Mouse (Mus musculus) bone marrow, adult 2 months (tissue): Measurements from ENCODE around the gene Tmc2. TPM values are rescaled to one million over a fixed set of nuclear protein-coding genes. Genes with fewer than 3 reads are reported as not detected.

Experiments used
- H3K27ac ChIP-seq: fragments of 200-500 bp; 2 replicates; pipeline ENCODE4 v1.5.1; 2012; ENCODE audit warnings: low read depth, mild to moderate bottlenecking, control low read depth, inconsistent platforms, low read length; ENCODE audit not compliant: control insufficient read depth, poor library complexity, insufficient read depth
- H3K4me1 ChIP-seq: fragments of 200-500 bp; 2 replicates; pipeline ENCODE4 v1.6.1; 2011; ENCODE audit warnings: low read length; ENCODE audit not compliant: control insufficient read depth, insufficient read depth
- H3K4me3 ChIP-seq: fragments of 200-500 bp; replicated peaks from 2 replicates; pipeline ENCODE3; 2011; ENCODE audit warnings: mild to moderate bottlenecking, low read depth, low read length, control low read depth; ENCODE audit not compliant: control insufficient read depth
- CTCF ChIP-seq: fragments of 200-500 bp; IDR thresholded peaks from 2 replicates; pipeline ENCODE4 v1.5.1; 2011; ENCODE audit warnings: low read length, control low read depth; ENCODE audit not compliant: control insufficient read depth, insufficient read depth
- POLR2A ChIP-seq: fragments of 200-500 bp; IDR thresholded peaks from 2 replicates; pipeline ENCODE4 v1.6.1; 2011; ENCODE audit warnings: low read depth, mild to moderate bottlenecking, control low read depth, low read length, borderline replicate concordance; ENCODE audit not compliant: control insufficient read depth
- WGBS: fragments of 180-500 bp; shearing (Covaris S2); methylation state at CpG from one replicate; pipeline ENCODE4 v1.1.7; 2018; 5-methylcytosine and 5-hydroxymethylcytosine counted together
- polyA plus RNA-seq: library from polyadenylated mRNA; stranded (reverse); fragments of >200 nt; gene quantifications from 2 replicates; pipeline ENCODE4 v1.2.4, GENCODE M21; 2011; ENCODE audit warnings: low replicate concordance; ENCODE audit not compliant: missing spikeins, insufficient read depth, insufficient read length

The Tmc2 gene
- polyA plus RNA-seq, 1 experiment, result not detected

DNA sequence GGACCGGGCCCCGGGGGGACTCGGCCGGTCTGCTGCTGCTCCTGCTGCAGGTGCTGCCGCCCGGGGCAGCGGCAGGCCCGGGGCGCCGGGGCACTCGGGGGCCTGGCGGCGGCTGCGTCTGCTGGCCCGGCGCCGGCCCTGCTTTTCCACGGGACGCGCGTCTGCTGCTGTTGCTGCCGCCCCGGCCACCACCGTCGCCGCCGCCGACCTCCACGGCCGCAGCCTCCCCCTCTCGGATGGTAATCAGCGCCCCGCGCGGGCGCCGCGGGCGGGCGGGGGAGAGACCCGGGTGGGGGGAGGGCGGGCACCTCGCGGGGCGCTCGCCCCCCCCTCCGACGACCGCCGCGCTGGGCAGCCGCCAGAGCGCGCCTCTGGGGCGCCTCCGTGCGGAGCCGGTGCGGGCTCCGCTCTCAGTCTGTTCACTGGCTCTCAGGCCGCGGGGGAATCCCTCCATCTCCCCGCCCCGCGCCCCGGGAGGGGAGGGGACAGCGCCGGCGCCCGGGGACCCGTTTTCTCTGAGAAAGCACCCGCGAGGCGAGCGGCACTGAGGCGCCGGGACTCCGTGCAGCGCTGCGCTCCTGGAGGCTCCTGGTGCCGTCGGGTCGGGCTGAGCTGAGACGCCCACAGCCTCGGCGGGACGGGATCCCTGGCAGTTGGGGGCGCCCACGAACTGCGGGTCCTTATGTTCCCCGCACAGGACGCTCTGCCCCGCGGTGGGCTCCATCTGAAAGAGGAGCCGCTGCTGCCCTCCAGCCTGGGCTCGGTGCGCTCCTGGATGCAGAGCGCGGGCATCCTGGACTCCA is 100.5 kb downstream of the Tmc2 start:
- H3K4me3 ChIP-seq, result no peak overlapping the region
- 1% methylated on average over 97 of the region's 99 CpGs for WGBS
- TF ChIP-seq CTCF, result no peak
- H3K4me1 ChIP-seq, result no peaks in the 10 kb centered on the region
- H3K27ac ChIP-seq, result no peak overlapping the region; the same call in 1 of the 2 replicates

DNA sequence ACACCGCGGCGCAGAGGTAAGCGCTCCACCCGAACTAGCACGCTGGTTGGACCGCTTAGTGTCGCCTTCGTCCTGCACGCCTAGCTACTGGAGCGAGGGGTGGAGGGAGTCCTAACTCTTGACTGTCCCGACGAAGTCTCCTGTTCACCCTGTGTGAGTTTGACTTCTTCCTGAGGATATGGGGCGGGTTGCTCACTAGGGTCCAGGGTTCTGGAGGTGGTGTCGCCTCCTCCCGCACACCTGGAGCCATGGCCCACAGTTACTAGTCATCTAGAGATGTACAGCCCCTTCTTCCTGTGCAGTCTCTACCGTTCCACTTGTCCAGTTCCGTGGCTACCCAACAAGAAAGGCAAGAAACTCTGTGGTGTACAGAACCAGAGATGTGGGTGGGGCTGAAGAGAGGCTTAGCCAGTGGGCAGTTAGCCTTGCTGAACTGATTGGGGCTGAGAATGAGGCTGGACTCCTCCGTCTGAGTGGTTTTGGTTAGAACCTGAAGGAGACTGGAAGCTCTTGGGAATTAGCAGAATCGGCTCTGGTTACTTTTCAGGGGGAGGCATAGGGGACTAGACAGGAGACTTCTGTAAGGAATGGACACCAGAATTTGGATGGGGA is 101.2 kb downstream of the Tmc2 start:
- Histone ChIP-seq H3K4me1 (no peaks in the 10 kb centered on the region), H3K27ac (no peak overlapping the region), H3K4me3 (no peak overlapping the region)
- WGBS, result 10% methylated on average over 20 of the region's 20 CpGs
- TF ChIP-seq POLR2A (no peak), CTCF (no peak)

DNA sequence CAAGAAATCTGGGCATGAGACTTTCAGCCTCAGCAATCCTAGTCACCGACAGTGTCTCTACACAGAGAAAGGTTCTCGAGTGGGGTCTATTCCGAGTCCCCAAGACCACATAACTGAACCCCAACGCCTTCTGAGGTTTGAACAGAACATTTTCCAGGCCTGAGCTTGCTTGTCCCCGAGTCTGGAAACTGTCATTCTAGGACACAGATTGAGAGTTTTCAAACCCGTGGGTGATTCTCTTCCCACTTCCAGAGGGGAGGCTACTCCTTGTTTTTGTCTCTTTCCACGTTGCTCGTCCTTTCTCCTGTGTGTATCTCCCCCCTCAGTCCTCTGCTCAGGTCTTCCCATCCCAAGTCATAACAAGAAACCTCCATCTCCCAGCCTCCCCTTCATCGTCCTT is 102.6 kb downstream of the Tmc2 start:
- Histone ChIP-seq H3K27ac (no peak overlapping the region), H3K4me1 (no peaks in the 10 kb centered on the region), H3K4me3 (no peak overlapping the region)
- TF ChIP-seq POLR2A, result no peak
- TF ChIP-seq CTCF, result no peak
- 73% methylated on average over 9 of the region's 9 CpGs for WGBS

DNA sequence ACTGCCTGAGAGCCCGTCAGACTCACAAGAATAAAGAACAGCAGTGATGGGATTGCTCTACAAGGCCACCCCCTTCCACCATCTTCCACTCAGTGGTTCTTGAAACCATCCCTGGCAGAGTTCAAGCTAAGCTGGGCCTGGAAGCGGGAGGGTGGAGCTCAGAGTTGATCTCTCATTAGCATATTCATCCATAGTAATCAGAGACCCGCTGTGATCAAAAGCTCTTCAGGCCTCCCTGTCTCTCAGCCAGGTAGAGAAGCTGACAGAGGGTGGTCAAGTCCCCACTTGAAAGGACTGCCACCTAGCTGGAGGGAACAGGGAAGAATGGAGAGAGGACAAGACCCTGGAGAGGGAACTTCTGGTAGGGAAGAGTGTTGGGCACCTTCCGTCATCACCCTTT is 108.0 kb downstream of the Tmc2 start:
- Histone ChIP-seq H3K4me3 (no peak overlapping the region), H3K4me1 (no peaks in the 10 kb centered on the region), H3K27ac (no peak overlapping the region)
- no peak for TF ChIP-seq POLR2A
- no peak for TF ChIP-seq CTCF
- WGBS, result 72% methylated on average over 4 of the region's 4 CpGs

Other genes with a start within 250 kb of the Tmc2 start
- gene Tgm3, start 182.8 kb upstream of the Tmc2 start, polyA plus RNA-seq, result not detected in 2 replicates
- gene Tgm6, start 82.8 kb upstream of the Tmc2 start, polyA plus RNA-seq, result not detected in 2 replicates
- 103 and 113 TPM in 2 replicates for gene Snrpb, start 15.8 kb upstream of the Tmc2 start, polyA plus RNA-seq
- 187 and 375 TPM in 2 replicates for gene Nop56, start 79.2 kb downstream of the Tmc2 start, polyA plus RNA-seq
- 63.9 and 78.0 TPM in 2 replicates for gene Idh3b, start 89.4 kb downstream of the Tmc2 start, polyA plus RNA-seq
- 0.50 TPM in 1 of 2 replicates, not detected in the other for gene Ebf4, start 100.0 kb downstream of the Tmc2 start, polyA plus RNA-seq
- gene Cpxm1, start 202.4 kb downstream of the Tmc2 start, polyA plus RNA-seq, result 10.6 and 11.8 TPM in 2 replicates
- not detected in 2 replicates for gene Gm28372, start 210.0 kb downstream of the Tmc2 start, polyA plus RNA-seq
- not detected in 2 replicates for gene 1700020A23Rik, start 210.1 kb downstream of the Tmc2 start, polyA plus RNA-seq
- not detected in 2 replicates for gene Tmem239, start 211.3 kb downstream of the Tmc2 start, polyA plus RNA-seq
- gene Vps16, start 229.1 kb downstream of the Tmc2 start, polyA plus RNA-seq, result 166 and 195 TPM in 2 replicates
- gene Pced1a, start 229.5 kb downstream of the Tmc2 start, polyA plus RNA-seq, result 6.1 and 8.5 TPM in 2 replicates